Mouse (Mus musculus): ENCODE results near the gene Jag1. TPM values are rescaled to one million over a fixed set of nuclear protein-coding genes. Genes with fewer than 3 reads are reported as not detected.

The Jag1 gene
- 1.7 and 2.9 TPM in 2 replicates for polyA plus RNA-seq (2012; rRNA removed)

GRCm38 (mm10) chr2:137116025-137116674 lies at the start of gene Jag1:
Gene Jag1 (minus strand): TSS chr2:137116644.

Other genes with a start within 250 kb of the Jag1 start
- gene AL731706.2, start 231.0 kb downstream of the Jag1 start, polyA plus RNA-seq (2012; rRNA removed) = not detected in 2 replicates
- gene Slx4ip, start 225.4 kb downstream of the Jag1 start, polyA plus RNA-seq (2012; rRNA removed) = 0.06 and 0.18 TPM in 2 replicates
- 0.57 TPM in 1 of 2 replicates, not detected in the other for gene AL731706.1, start 225.3 kb downstream of the Jag1 start, polyA plus RNA-seq (2012; rRNA removed)
- gene Mkks, start 225.3 kb downstream of the Jag1 start, polyA plus RNA-seq (2012; rRNA removed) = 0.77 and 0.78 TPM in 2 replicates